Mouse (Mus musculus): ENCODE results near the gene Gstp1.

Gstp1 gene

DNA sequence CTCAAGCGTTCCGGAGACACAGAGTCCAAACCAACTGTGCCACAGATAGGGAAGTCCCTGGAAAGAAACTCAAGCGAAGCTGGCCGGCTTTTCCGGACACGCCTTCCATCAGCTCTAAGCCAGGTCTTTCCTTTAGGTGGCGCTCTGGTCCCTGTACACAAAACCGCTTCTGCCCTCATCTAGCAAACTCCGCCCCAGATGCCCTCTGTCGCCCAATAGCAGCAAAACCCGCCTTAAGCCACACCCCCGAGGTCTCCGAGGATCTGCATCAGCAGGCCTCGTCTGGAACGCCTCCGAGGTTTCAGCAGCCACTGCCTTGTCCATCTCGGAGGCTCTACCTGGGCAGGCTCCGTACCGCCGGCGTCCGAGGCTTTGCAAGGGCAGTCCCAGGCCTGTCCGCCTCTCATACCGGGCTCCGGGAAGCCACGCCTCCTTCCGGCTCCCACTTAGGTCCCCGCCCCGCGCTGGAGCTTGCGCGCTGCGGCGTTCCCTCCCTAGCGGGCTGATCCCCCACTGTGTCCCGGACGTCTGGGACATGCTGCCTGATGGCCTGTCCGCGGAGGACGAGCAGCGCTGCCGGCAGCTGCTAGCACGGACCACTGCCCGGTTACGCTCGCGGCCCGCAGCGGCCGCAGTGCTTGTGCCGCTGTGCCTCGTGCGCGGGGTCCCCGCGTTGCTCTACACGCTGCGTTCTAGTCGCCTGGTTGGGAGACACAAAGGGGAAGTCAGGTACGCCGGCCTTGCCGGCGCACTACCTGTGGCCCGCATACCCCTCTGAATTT is 37.5 kb downstream of the Gstp1 start, which contains the start of the genes Nudt8 and Gm49405:
Nudt8 (plus strand) TSS at position 462 of the 782 bp plus-strand sequence.
Gm49405 (plus strand) TSS at position 508 of the 782 bp plus-strand sequence.
- peak; percentile 99 for DNase-seq (ENCODE audit: low read depth)

GRCm38 (mm10) chr19:3999121-3999730 is 38.6 kb downstream of the Gstp1 start:
- peak; percentile 38 for DNase-seq (ENCODE audit: low read depth)

GRCm38 (mm10) chr19:3998335-3998734 is 39.5 kb downstream of the Gstp1 start:
- DNase-seq (ENCODE audit: low read depth) = no peak

- no peak for DNase-seq (ENCODE audit: low read depth)
These were observed 40.6 kb downstream of the Gstp1 start for GRCm38 (mm10) chr19:3997231-3997630.

DNA sequence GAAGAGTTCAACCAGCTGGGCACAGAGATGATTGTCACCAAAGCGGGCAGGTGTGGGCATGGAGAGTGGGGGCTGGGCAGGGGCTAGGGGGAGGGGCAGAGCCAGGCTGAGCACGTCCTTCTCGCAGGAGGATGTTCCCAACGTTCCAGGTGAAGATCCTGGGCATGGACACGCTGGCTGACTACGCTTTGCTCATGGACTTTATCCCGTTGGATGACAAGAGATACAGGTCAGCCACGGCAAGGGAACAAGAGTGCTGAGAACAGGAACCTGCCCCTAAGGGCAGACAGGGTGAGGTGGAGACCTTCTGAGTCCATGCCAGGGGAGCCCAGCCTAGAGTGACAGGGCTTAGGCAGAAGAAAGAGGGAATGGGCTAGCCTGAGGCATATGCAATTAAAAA is 41.0 kb downstream of the Gstp1 start:
- DNase-seq (ENCODE audit: low read depth) = no peak

- no peak for DNase-seq (ENCODE audit: low read depth)
These were observed 41.7 kb downstream of the Gstp1 start for GRCm38 (mm10) chr19:3996106-3996505.

GRCm38 (mm10) chr19:3995505-3995904 is 42.3 kb downstream of the Gstp1 start:
- DNase-seq (ENCODE audit: low read depth) = no peak

GRCm38 (mm10) chr19:3994932-3995331 is 42.9 kb downstream of the Gstp1 start:
- DNase-seq (ENCODE audit: low read depth) = no peak

DNA sequence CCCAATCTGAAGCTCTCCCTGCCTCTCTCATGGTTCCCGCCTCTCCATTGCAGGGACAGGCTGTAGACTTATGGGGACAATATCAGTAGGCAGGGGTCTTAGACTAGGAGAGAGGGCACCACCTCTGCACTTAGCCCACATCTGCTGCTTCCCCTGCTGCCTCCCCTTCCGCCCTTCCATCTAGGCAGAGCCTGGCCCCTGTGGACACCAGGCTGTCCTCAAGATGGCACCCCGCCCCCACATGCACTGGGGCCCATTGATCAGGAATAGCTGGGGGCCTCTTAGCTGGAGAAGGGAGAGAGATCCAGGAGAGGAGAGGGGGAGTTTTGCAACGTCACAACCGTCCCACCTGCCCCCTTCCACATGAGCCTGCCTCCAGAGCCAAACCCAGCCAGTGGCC is 45.4 kb downstream of the Gstp1 start, which contains the start of gene Tbx10:
Tbx10 (plus strand) TSS at position 337 of the 400 bp plus-strand sequence.
- no peak for DNase-seq (ENCODE audit: low read depth)

GRCm38 (mm10) chr19:3991966-3992365 is 45.8 kb downstream of the Gstp1 start:
- DNase-seq (ENCODE audit: low read depth) = no peak

DNA sequence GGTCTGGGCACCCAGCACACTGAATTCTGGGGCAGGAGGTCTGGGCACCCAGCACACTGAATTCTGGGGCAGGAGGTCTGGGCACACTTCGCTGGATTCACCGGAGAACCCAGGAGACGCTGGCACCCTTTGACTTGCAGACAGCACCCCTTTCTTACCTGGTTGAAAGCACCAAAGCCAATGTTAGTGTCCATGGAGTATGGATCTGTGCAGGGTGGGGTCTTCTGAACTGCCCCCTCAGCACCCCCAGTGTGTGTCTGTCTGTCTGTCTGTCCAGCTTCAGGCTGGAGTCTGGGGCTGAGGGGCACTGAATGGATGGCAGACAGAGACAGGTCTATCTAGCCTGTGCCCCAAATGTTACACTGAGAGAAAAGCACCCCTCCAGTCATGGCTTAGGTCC is 46.2 kb downstream of the Gstp1 start:
- no peak for DNase-seq (ENCODE audit: low read depth)

DNA sequence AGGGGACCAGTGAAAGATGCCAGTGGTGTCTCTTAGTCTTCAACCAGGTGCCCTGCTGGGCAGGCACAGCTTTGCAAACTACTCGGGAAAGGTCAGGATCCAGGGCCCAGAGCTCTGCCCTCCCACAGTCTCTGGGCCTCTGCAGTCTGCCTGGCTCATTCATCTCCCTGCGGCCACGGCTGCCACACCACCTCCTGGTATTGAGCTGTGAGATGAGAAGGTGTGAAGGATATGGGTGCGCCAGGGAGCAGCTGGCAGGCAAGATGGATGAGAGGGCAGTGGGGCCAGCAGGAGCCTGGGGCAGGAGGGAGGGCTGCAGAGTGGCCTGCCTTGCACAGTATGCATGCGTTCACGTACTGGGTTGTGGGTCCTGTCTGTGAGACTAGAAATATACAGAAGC is 47.0 kb downstream of the Gstp1 start:
- DNase-seq (ENCODE audit: low read depth) = no peak

- no peak for DNase-seq (ENCODE audit: low read depth)
These were observed 49.0 kb downstream of the Gstp1 start for GRCm38 (mm10) chr19:3988750-3989149.

DNA sequence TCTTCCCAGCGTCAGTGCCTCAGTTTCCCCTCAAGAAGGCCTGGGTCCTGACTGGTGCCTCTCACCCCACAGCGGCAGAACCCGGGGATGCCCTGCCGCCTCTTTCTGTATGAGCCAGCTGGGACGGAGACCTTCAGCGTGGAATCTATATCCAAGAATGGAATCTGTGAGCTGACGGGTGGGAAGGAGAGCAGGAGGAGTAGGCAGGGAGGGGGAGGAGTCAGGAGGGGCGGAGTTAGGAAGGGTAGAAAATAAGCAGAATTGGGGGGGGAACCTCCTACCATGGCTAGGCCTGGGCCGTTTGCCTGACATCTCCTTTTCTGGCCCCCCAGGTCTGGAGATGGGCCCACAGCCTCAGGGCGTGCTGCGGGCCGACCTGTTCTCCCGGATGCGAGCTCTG is 49.7 kb downstream of the Gstp1 start:
- DNase-seq (ENCODE audit: low read depth) = no peak

GRCm38 (mm10) chr19:3986334-3986733 is 51.5 kb downstream of the Gstp1 start, which contains the start of gene Acy3:
Gene Acy3 (plus strand): TSS chr19:3986570.
- DNase-seq (ENCODE audit: low read depth) = no peak
